Mouse (Mus musculus) spleen, postnatal 36 days (tissue): ENCODE data around the gene Etv4.

Experiments used
- DNase-seq, 2 experiments: peaks; one replicate each; pipeline ENCODE4 v3.0.0; 2022; ENCODE audit warnings: low spot score in 2 of 2, mixed read lengths in 1 of 2

The Etv4 gene

DNA sequence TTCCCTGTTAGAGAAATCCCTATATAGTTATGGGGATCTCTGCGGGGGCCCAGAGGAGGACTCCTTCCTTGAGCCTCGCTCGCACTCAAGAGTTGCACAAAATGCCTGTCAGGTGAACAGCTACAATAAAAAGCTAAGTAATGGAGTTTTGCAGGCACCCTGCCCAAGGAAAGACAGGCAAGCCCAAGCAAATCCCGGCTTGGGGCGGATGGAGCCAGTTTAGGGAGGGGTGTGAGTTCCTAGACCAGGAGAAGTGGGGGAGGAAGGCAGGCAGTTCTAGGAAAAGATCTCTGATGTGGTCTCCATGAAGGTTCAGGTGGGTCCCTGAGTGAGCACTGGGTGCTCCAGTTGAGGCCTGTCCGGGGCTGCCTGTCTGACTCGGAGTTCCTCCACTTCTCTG is 1.5 kb upstream of the Etv4 start:
- no peak for DNase-seq

DNA sequence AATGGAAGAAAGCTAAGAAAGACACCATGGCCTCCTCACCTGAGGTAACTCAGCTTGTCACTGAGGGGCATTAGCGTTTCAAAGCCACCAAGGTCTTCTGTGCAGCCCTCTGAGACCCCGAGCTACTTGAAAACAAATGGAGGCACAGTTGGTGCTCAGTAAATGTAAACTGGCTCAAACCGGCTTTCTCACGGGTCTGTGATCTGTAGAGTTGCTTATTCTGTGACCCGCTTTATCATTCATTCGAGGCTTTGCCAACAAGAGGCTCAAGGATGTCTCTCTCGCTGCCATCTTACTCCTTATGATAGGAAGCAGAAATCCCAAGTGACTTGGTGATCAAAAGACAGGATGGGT is 658 bp upstream of the Etv4 start:
- DNase-seq: no peak

DNA sequence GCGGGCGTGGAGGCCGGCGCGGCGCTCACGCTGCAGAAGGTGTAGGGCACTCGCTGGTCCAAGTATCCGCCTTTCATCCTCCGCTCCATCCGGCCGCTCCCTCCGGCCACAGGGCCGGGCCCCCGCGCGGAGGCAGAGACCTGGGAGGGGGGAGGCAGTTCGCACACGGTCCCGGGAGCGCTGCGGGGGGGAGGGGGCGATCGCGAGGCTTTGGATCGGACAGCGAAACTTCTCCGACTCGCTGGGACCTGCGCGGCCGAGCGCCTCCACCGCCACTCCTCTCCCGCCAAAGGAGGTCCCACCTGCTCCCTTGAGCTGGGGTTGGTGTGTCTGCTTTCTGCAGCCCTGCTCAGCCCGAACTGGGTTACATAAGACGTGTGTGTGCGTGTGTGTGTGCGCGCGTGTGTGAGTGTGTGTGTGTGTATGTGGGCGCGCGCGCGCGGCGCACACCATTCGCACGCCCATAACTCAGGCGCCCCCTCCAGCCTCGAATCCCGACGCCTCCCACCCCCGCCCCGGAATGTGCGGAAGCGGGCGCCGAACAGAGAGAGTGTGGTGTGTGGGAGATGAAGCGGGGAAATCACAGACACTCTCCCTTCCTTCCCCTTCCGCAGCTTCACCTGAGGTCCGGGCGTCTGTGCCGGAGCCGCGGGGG is 556 bp downstream of the Etv4 start:
- no peak for DNase-seq

DNA sequence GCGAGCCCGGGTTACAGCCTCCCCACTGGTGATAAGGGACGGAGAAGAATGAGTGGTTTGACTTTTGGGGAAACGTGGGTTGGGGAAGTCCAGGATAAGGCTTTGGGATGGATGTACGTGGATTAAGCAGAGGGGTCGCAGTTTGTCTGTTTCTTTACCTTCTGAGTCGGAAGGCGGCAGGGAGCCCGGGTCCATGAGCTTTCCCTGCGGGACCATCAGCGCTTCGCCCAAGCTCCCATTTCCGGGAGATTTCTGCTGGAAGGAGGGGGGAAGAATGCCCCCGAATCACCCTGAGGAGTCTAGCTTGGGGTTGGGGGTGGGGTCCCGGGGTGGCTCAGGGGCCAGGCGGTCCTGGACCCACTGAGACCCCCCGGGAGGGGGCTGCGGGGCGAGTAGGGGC is 1.1 kb downstream of the Etv4 start:
- no peak for DNase-seq

DNA sequence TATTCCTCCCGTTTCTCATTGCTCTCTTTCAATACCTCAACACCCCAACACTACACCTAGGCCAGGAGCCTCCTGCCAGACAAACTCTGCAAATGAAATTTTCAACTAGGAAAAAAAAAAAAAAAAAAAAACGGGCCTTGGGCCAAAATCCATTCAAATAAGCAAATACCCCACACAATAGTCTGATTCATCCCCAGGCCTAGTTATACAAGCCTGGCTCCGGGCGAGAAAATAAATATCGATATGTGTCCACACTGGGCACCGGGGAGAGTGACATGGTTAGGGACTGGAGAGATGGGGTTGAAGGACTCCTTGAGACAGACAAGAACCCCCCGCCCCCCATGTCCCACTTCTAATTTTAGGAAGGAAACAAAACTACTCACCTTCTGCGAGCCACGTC is 1.6 kb downstream of the Etv4 start:
- DNase-seq: no peak

DNA sequence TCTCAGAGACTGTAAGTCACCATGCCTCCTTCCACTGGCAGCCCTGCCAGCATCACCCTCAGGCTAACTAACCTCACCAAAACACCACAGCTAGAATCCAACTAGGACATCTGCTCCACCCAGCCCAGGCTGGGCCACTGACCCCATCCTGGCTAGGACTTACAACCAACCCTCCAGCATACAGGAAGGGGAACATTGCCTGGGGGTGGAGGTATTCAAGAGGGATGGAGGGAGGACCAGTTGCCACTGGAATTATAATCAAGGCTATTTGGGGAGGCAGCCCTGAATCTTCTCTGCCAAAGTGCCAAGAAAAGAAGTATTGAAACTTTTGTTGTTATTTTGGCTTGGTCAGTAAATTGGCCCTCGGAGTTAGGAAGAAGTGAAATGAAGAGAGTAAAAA is 2.0 kb downstream of the Etv4 start:
- no peak for DNase-seq

DNA sequence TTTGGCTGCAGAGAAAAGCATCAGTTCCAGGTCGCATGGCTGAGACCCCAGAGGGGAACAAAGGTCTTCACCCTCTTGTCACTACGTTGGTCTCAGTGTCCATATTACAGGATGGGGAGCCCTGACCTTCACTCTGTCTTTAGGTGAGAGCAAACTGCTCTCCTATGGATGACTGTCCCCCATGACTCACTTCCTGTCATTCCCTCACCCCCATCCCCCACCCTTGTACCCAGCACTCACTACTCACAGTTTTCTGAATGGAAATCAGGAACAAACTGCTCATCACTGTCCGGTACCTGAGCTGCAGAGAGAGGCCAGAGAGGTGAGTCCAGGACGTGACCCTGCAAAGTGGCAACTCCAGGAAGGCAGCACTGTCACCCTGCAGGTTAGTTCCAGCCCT is 8.3 kb downstream of the Etv4 start:
- DNase-seq: no peak

DNA sequence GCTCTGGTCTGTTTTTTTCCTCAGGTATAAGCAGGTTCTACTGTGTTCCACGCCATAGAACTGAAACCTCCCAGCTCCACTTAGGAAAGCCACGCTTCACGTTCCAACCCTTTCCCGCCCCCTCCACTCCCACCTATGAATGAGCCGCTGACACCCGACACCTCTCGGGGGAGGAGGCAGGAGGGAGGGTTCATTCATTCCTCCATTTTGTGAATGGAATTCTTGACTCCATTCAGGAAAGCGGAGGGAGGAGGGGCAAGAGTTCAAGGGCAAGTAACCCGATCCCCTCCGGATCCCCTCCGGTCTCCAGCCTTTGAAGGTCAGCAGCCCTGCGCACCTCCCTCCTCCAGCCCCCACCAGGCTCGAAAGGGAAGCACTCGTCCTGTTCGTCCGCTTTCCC is 12.7 kb downstream of the Etv4 start:
- no peak for DNase-seq

DNA sequence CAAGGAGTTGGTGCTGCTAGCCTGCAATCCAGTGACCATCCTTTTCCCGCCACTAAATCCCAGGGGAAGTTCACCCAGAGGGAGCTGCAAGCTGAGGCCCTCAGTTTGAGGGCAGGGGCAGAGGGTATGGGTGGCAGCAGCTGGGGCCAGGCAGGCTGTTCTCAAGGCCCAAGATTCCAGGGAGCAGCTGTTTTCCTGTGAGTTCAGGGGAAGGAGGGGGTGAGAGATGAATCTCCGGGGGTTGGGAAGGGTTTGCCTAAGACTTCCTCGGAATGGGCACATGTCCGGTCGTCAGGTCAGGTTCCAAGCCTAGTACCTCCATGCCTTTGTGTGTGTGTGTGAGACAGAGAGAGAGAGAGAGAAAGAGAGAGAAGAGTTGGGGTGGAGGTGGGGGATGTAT is 13.1 kb downstream of the Etv4 start:
- DNase-seq: no peak

DNA sequence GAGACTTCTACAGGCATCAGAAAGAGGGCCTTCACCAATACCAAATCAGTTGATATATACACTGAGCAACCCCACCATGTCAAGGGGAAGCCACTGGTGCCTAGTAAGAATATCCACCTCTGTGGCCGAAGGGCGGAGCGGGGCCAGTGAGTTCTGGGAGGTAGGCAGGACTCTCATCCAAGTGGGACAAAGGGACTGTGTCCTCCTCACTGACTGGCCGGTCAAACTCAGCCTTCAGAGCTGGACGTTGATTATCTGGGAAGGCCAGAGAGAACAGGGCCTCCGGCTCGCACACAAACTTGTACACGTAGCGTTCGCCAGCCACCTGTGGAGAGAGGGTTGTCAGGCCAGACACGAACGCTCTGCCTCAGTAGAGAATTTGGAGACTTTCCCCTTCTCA is 14.9 kb downstream of the Etv4 start:
- no peak for DNase-seq

DNA sequence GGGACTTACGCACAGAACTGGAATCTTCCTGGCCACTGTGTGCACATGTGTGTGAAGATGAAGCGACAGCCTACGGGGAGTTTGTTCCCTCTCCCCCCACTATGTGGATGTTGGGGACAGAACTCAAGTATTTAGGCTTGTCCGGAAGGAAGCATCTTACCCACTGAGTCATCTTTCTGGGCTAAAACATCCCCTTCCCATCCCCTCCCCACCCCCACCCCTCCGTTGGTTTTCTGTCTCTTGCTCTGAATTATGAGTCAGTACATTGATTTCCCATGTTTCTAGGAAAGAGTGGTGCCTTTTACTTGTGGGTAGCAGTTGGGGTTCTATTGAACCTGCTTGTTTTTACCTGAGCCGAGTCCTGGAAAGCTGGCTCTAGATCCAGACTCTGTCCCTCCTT is 16.4 kb downstream of the Etv4 start:
- DNase-seq: no peak

DNA sequence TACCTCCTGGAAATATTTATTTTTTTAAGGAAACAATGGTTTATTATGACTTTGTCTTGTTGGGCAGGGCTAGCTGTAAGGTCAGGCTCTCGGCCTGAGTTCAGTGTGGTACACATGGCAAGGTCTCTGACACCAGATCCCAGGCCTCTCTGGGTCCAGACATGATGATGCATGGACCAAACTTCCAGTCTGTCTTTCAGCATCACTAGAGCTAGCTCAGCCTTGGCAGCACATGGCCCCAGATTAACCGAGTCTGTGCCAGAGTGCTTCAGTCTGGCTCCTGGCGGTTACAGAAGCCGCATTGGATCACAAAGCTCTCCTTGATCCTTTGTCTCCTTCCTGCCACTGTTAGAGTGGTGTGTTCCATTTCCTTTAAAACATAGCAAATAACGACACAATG is 17.8 kb downstream of the Etv4 start:
- no peak for DNase-seq

DNA sequence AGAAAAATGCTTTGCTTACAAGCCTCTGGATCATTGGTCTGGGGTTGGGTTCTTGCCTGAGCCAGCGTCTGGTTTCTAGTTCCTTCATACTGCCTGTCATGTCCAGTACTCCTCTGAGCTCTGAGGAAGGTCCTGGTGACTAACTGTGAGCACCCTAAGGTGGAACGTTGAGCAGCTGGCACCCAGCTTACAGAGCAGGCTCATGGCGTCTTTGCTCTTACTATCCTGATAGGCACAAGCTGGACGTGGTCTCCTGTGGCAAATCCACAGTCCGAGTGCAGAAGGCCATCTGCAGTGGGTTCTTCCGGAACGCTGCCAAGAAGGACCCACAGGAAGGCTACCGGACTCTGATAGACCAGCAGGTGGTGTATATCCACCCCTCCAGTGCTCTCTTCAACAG is 20.6 kb downstream of the Etv4 start:
- DNase-seq: no peak

DNA sequence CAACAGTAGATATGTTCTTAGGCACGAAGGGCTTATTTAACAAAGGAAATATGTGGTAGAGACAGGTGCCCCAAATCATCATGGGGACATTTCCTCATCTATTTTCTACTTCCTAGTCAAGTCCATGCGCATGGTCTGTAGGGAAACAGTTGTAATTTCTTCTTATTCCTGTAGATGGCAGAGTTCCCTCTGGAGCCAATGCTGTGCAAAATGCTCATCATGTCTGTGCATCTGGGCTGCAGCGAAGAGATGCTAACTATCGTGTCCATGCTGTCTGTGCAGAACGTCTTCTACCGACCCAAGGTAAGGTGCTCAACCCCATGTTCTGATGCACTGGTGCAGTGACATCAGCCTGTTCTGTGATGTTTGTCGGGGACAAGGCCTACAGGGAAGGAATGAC is 21.4 kb downstream of the Etv4 start:
- DNase-seq: no peak

DNA sequence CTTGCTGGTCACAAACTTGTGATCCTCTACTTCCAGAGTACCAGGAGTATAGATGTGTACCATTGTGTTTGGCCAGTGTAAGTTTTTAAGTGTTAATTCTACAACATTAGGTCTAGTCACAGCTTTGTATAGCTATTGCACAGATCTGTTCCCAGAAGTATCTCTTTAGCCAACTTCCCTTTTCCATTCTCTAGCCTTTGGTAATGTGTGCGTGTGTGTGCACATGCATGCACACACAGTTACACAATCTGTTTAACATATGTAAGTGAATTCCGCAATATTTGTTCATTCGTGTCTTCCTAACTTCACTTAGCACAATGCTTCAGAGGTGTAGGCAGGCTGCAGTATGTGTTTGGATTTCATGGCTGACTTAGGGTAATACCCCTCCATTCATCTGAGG is 25.6 kb downstream of the Etv4 start:
- DNase-seq: no peak

DNA sequence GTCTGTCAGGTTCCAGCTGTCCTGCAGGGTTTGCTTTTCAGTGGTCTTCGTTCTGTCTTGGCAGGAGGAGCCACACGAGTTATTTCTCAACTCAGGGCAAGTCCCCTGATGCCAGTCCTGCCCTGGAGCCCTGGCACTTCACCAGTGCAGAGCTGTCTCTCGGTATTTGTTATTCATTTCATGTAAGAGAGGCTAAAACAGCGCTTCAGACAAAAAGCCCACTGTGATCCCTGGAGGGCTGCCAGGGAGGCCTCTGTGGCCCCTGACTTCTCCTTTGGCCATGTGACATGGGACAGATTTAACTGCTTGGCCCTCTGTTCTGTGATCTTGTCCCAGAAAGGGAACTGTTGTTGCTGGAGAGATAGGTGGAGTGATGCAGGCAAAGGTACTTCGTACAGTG is 26.7 kb downstream of the Etv4 start:
- no peak for DNase-seq

DNA sequence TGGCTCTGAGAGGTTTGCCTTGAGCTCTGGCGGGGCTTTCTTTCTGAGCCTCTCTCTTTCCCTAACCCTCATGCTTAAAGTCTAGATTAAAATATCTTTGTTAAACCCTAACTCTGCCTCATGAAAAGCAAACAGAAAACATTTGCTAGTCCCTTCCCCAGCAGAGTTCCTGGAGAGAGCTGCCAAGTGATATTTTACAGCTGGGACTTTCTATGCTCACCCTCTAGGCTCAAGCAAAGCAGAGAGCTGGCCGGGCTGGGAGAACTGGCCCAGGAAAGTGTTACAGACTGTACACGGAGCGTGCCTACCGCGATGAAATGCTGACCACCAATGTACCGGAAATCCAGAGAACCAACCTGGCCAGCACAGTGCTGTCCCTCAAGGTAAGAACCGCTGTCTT is 27.8 kb downstream of the Etv4 start:
- no peak for DNase-seq

DNA sequence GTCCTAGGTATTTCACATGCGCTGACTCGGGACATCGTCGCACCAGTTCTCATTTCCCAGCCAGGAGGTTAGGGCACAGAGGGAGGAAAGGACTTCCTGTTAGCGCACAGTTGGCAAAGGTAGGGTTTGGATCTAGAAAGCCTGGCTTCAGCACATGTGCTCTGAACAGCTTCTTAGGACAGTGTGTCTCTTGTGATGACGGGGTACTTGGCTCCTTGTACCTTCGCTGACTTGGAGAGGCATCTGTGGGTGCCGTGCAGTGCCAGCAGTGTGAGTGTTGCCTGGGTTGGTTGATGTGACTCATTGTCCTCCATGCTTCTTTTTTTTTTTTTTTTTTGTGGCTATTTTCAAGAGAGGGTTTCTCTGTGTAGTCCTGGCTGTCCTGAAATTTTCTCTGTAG is 28.6 kb downstream of the Etv4 start:
- DNase-seq: no peak

DNA sequence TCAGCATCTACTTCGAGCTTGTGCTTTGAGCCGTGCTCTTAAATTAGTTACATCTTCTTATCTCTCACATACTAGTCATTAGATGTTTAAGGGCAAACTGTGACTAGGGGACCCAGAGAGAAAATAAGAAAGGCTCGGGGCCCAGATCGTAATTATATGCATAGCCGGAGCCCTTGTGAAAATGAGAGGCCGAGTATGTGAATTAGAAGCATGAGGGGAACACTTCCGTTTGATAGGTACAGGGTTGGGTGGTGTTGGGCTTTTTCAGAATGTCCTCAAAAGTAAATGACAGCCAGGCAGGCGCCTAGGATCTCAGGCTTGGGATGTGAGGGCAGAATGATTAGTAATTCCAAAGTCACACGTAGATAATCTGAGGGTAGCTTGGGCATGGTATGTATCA is 51.6 kb downstream of the Etv4 start:
- no peak for DNase-seq

DNA sequence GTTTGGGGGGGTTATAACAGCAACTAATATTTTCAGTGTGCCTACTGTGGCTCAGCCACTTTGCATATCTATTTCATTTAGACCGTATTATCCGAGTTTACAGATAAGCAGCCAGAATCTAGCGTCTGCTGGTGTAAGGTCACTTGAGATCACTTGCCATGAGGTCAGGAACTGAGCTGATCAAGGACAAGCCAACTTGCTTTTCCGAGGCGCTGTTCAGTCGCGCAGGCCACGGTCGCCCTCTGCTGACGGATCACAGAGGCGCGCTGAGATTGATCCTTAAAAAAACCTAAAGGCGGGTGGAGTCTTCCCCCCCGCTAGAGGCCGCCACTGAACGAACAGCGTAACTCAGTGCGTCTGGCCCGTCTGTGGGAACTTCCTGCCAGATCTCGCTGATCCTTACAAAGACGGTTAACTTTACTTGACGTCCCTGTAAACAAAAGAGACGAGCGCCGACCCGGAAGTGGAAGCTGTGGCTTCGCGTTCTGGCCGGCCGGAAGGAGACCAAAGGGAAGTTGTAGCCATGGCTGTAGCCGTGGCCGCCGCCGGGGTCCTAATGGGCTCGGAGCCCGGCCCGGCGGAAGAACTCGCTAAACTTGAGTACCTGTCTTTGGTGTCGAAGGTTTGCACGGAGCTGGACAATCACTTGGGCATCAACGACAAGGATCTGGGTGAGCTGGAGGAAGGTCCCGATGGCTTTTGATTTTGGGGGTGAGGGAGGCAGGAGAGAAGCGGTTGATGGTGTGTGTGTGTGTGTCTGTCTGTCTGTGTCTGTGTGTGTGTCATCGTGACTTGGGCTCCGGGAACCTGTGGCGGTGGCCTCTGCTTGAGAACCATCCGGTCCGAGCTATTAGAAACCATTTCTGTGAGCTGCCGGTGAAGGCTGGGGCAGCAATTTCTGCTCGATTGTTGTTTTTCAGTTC is 52.4 kb downstream of the Etv4 start, which contains the start of gene Dhx8:
Gene Dhx8, plus strand, starts transcription at position 402 of the 923 bp plus-strand sequence.
- DNase-seq: peak; percentile 96 to 97

DNA sequence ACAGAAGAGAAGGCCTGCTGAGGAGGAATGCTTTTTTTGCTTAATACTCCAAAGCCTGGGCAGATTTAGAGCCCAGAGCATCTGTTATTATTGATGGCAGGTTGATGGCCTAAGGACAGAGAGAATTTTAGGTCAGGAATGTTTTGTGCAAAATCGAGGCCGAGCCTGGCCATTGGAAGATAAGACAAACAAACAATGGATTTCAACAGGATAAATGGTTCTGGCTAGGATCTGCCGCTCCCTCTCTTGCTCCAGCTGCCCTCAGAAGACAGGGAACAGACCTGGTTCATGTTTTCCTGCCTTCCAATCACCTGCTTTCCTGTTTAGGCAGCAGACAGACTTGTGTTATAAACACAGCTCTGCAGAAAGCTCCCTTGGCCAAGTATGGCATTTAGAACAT is 55.9 kb downstream of the Etv4 start:
- no peak for DNase-seq

DNA sequence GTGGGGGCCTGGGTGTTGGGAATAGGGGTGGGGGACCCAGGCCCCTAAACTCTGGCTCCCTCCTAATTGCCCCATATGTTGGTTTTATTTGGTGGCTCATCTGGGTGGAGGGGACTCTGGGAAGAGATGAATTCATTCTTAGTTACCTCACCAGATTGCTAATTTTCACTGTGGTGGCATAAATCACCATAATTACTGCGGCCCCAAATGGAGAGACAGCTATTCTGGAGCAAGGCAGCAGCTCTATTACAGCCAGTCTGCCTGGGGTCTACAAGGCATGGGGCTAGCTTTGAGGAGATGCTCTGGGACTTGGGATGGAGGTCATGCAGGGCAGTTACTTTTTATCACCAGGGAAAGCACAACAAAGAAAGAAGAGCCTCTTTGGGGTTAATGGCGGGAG is 58.4 kb downstream of the Etv4 start:
- no peak for DNase-seq

DNA sequence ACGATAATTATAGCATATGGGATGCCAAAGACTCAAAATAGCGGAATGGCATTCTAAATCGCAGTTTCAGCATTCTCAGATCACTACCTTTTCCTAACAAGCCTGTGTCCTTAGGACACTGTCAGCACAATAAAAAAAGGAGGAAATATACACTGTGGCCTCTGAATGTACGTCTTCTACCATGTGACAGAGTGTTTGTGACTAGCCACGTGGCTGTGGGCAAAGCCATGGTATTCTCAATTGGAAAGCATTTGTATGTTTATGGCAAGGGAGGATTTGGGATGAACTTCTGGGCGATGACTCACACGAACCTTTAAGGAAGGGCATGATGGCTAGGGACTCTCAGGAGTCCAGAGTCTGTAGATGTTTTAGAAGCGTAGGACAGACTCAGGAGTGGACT is 60.1 kb downstream of the Etv4 start:
- DNase-seq: no peak
